Mouse (Mus musculus): Measurements from ENCODE around the gene Stom. TPM values are rescaled to one million over a fixed set of nuclear protein-coding genes. Genes with fewer than 3 reads are reported as not detected.
A peak's percentile ranks its signal among the peaks of the same experiment; 100 is the strongest.

Stom gene
- total RNA-seq, 2 experiments from 2014 or later, result 20.1 to 22.2 TPM

- intact Hi-C loops (cut with DNase I; ENCODE audit: low total_unique reads), result no loop called here
- DNase-seq, result peak; percentile 79
Measured at GRCm38 (mm10) chr2:35282214-35282613, 54.6 kb downstream of the Stom start.

GRCm38 (mm10) chr2:35280001-35280400 is 56.8 kb downstream of the Stom start:
- no peak for DNase-seq
- intact Hi-C loops (cut with DNase I; ENCODE audit: low total_unique reads), result no loop called here

- intact Hi-C loops (cut with DNase I; ENCODE audit: low total_unique reads), result no loop called here
- peak; percentile 45 for DNase-seq
Measured at GRCm38 (mm10) chr2:35278371-35279210, 58.2 kb downstream of the Stom start.

- intact Hi-C loops (cut with DNase I; ENCODE audit: low total_unique reads), result no loop called here
- DNase-seq, result peak; percentile 94
Measured at GRCm38 (mm10) chr2:35277686-35278085, 59.1 kb downstream of the Stom start.

GRCm38 (mm10) chr2:35273536-35273935 is 63.2 kb downstream of the Stom start:
- intact Hi-C loops (cut with DNase I; ENCODE audit: low total_unique reads), result no loop called here
- DNase-seq, result peak; percentile 71

GRCm38 (mm10) chr2:35272881-35273280 is 63.9 kb downstream of the Stom start:
- intact Hi-C loops (cut with DNase I; ENCODE audit: low total_unique reads), result no loop called here
- no peak for DNase-seq

- intact Hi-C loops (cut with DNase I; ENCODE audit: low total_unique reads), result no loop called here
- peak; percentile 58 for DNase-seq
Measured at GRCm38 (mm10) chr2:35271817-35272216, 65.0 kb downstream of the Stom start.

- peak; percentile 63 for DNase-seq
- intact Hi-C loops (cut with DNase I; ENCODE audit: low total_unique reads), result no loop called here
Measured at GRCm38 (mm10) chr2:35270531-35270984, 66.2 kb downstream of the Stom start.

GRCm38 (mm10) chr2:35269716-35270260 is 67.0 kb downstream of the Stom start:
- DNase-seq, result no peak
- intact Hi-C loops (cut with DNase I; ENCODE audit: low total_unique reads), result loop anchor here (2.0 kb wide), 1 partner anchor 53 kb away; no protein-coding TSS in a partner anchor

- intact Hi-C loops (cut with DNase I; ENCODE audit: low total_unique reads), result loop anchor here (2.0 kb wide), 1 partner anchor 52 kb away; no protein-coding TSS in a partner anchor
- no peak for DNase-seq
Measured at GRCm38 (mm10) chr2:35269136-35269535, 67.6 kb downstream of the Stom start.

GRCm38 (mm10) chr2:35267876-35268566 is 68.8 kb downstream of the Stom start:
- intact Hi-C loops (cut with DNase I; ENCODE audit: low total_unique reads), result loop anchor here (2.0 kb wide), 1 partner anchor 51 kb away; no protein-coding TSS in a partner anchor
- DNase-seq, result no peak

- no peak for DNase-seq
- intact Hi-C loops (cut with DNase I; ENCODE audit: low total_unique reads), result no loop called here
Measured at GRCm38 (mm10) chr2:35267156-35267875, 69.5 kb downstream of the Stom start.

GRCm38 (mm10) chr2:35266251-35266905 is 70.4 kb downstream of the Stom start:
- intact Hi-C loops (cut with DNase I; ENCODE audit: low total_unique reads), result no loop called here

GRCm38 (mm10) chr2:35265775-35266174 is 71.0 kb downstream of the Stom start:
- no peak for DNase-seq
- intact Hi-C loops (cut with DNase I; ENCODE audit: low total_unique reads), result no loop called here

More at GRCm38 (mm10) chr2:35266251-35266905, 70.4 kb downstream of the Stom start:
- DNase-seq, result no peak

- intact Hi-C loops (cut with DNase I; ENCODE audit: low total_unique reads), result no loop called here
Measured at GRCm38 (mm10) chr2:35265296-35265695, 71.5 kb downstream of the Stom start.

GRCm38 (mm10) chr2:35264095-35264494 is 72.7 kb downstream of the Stom start:
- no peak for DNase-seq
- intact Hi-C loops (cut with DNase I; ENCODE audit: low total_unique reads), result no loop called here

More at GRCm38 (mm10) chr2:35265296-35265695, 71.5 kb downstream of the Stom start:
- peak; percentile 59 for DNase-seq

Data from gastrocnemius, postnatal 14 days (tissue).